Mouse (Mus musculus) right cerebral cortex, postnatal 14 days (tissue): ENCODE measurements around the gene Ccr8.
"Not testable (repeated sequence)": the region's sequence is repeated elsewhere in the genome, so short reads cannot be mapped to it uniquely, and the experiment has no call there.

Source experiments
- DNase-seq: peaks from one replicate; pipeline ENCODE4 v3.0.0; 2022

The Ccr8 gene

GRCm38 (mm10) chr9:120093701-120094100 lies 1.8 kb downstream of the Ccr8 start:
- DNase-seq: no peak

- DNase-seq: no peak
Observed at GRCm38 (mm10) chr9:120095886-120096285, 4.0 kb downstream of the Ccr8 start.

GRCm38 (mm10) chr9:120098682-120099081 lies 6.8 kb downstream of the Ccr8 start:
- DNase-seq: peak; percentile 77

- DNase-seq: no peak
Observed at GRCm38 (mm10) chr9:120099304-120099703, 7.4 kb downstream of the Ccr8 start.

GRCm38 (mm10) chr9:120101165-120101564 lies 9.3 kb downstream of the Ccr8 start:
- no peak for DNase-seq

- not testable (repeated sequence) for DNase-seq
Observed at GRCm38 (mm10) chr9:120108953-120109352, 17.0 kb downstream of the Ccr8 start.

- peak; percentile 97 for DNase-seq
Observed at GRCm38 (mm10) chr9:120110211-120111018, 18.5 kb downstream of the Ccr8 start, which contains the start of gene Slc25a38. Gene Slc25a38 (plus strand): TSS chr9:120110374.

GRCm38 (mm10) chr9:120111156-120111945 lies 19.4 kb downstream of the Ccr8 start:
- no peak for DNase-seq

GRCm38 (mm10) chr9:120112472-120112871 lies 20.6 kb downstream of the Ccr8 start:
- no peak for DNase-seq

GRCm38 (mm10) chr9:120113456-120113855 lies 21.5 kb downstream of the Ccr8 start:
- DNase-seq: no peak

- DNase-seq: no peak
Observed at GRCm38 (mm10) chr9:120114051-120114788, 22.3 kb downstream of the Ccr8 start.

- no peak for DNase-seq
Observed at GRCm38 (mm10) chr9:120114789-120115151, 22.9 kb downstream of the Ccr8 start.

GRCm38 (mm10) chr9:120115580-120115979 lies 23.7 kb downstream of the Ccr8 start:
- no peak for DNase-seq

- no peak for DNase-seq
Observed at GRCm38 (mm10) chr9:120116184-120116624, 24.3 kb downstream of the Ccr8 start.

- no peak for DNase-seq
Observed at GRCm38 (mm10) chr9:120118212-120118611, 26.3 kb downstream of the Ccr8 start.

- no peak for DNase-seq
Observed at GRCm38 (mm10) chr9:120120503-120120902, 28.6 kb downstream of the Ccr8 start.

- no peak for DNase-seq
Observed at GRCm38 (mm10) chr9:120126868-120127267, 35.0 kb downstream of the Ccr8 start.

- DNase-seq: peak; percentile 97
Observed at GRCm38 (mm10) chr9:120127538-120128251, 35.8 kb downstream of the Ccr8 start, which contains the start of gene Rpsa. Gene Rpsa (plus strand): TSS chr9:120127689.

- DNase-seq: no peak
Observed at GRCm38 (mm10) chr9:120129276-120129675, 37.4 kb downstream of the Ccr8 start.

GRCm38 (mm10) chr9:120131784-120132288 lies 39.9 kb downstream of the Ccr8 start:
- DNase-seq: no peak

- DNase-seq: no peak
Observed at GRCm38 (mm10) chr9:120132980-120133754, 41.3 kb downstream of the Ccr8 start.
